Mouse (Mus musculus): ENCODE results near the gene Lmna. TPM values are rescaled to one million over a fixed set of nuclear protein-coding genes. Genes with fewer than 3 reads are reported as not detected.

The Lmna gene
- polyA plus RNA-seq, 1 experiment from 2014 or later = 17.9 TPM

GRCm38 (mm10) chr3:88483621-88484020, 26.1 kb downstream of the Lmna start:
- DNase-seq (ENCODE audit: low spot score, missing footprints) (peak; percentile 97), ATAC-seq (ENCODE audit: low FRiP score) (peak; percentile 22; the same call in 1 of the 2 replicates)
- no peak overlapping the region for H3K27ac ChIP-seq (ENCODE audit: low read depth, low read length)
- no peaks in the 10 kb centered on the region for H3K36me3 ChIP-seq (ENCODE audit: control insufficient read depth, insufficient read depth, low read length)
- H3K27me3 ChIP-seq (ENCODE audit: control insufficient read depth, insufficient read depth, low read length) = peaks cover 42% of the 10 kb centered on the region
- H3K9me3 ChIP-seq (ENCODE audit: control insufficient read depth, low read length) = no peaks in the 10 kb centered on the region
- H3K4me3 ChIP-seq (ENCODE audit: low read depth, low read length) = no peak overlapping the region
- 8% methylated on average over 5 of the region's 5 CpGs for WGBS
- no peak overlapping the region for H3K9ac ChIP-seq (ENCODE audit: low read length)
- H3K4me2 ChIP-seq = no peak overlapping the region
- peaks cover 5% of the 10 kb centered on the region; the same call in 1 of the 2 replicates for H3K4me1 ChIP-seq (ENCODE audit: control insufficient read depth, insufficient read depth, low read length)

DNA sequence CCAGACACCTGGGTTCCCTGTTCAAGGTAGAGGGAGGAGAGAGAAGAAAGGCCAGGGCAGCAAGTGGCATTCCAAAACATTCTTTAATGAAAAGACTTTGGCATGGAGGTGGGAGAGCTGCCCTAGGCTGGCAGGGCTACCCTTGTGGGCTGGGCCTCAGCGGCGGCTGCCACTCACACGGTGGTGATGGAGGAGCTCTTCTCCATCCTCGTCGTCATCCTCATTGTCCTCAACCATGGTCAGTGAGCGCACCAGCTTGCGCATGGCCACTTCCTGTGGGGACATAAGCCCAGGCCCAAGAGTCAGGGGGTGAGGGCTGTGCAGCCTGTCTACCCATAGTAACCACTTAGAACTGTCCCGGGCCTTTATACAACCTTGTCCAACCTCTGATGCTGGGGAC, 26.6 kb downstream of the Lmna start:
- Histone ChIP-seq H3K4me3 (ENCODE audit: low read depth, low read length) (no peak overlapping the region), H3K4me2 (no peak overlapping the region), H3K36me3 (ENCODE audit: control insufficient read depth, insufficient read depth, low read length) (no peaks in the 10 kb centered on the region), H3K27me3 (ENCODE audit: control insufficient read depth, insufficient read depth, low read length) (peaks cover 42% of the 10 kb centered on the region), H3K9me3 (ENCODE audit: control insufficient read depth, low read length) (no peaks in the 10 kb centered on the region), H3K4me1 (ENCODE audit: control insufficient read depth, insufficient read depth, low read length) (peaks cover 5% of the 10 kb centered on the region; the same call in 1 of the 2 replicates), H3K9ac (ENCODE audit: low read length) (no peak overlapping the region), H3K27ac (ENCODE audit: low read depth, low read length) (no peak overlapping the region)
- ATAC-seq (ENCODE audit: low FRiP score) (0 out of 2 replicates have a peak, but pooled peaks have one; percentile 36), DNase-seq (ENCODE audit: low spot score, missing footprints) (no peak)
- WGBS = 73% methylated on average over 8 of the region's 8 CpGs

- H3K4me2 ChIP-seq = no peak overlapping the region
- no peak overlapping the region for H3K9ac ChIP-seq (ENCODE audit: low read length)
- peaks cover 5% of the 10 kb centered on the region; the same call in 1 of the 2 replicates for H3K4me1 ChIP-seq (ENCODE audit: control insufficient read depth, insufficient read depth, low read length)
- no peak overlapping the region for H3K4me3 ChIP-seq (ENCODE audit: low read depth, low read length)
- WGBS = 40% methylated on average over 18 of the region's 18 CpGs
- H3K27me3 ChIP-seq (ENCODE audit: control insufficient read depth, insufficient read depth, low read length) = peaks cover 42% of the 10 kb centered on the region
- no peak overlapping the region for H3K27ac ChIP-seq (ENCODE audit: low read depth, low read length)
- peak; percentile 56 for DNase-seq (ENCODE audit: low spot score, missing footprints)
- no peaks in the 10 kb centered on the region for H3K36me3 ChIP-seq (ENCODE audit: control insufficient read depth, insufficient read depth, low read length)
- no peaks in the 10 kb centered on the region for H3K9me3 ChIP-seq (ENCODE audit: control insufficient read depth, low read length)
- ATAC-seq (ENCODE audit: low FRiP score) = no peak
These were observed 27.4 kb downstream of the Lmna start for GRCm38 (mm10) chr3:88482336-88482735.

- H3K36me3 ChIP-seq (ENCODE audit: control insufficient read depth, insufficient read depth, low read length) = no peaks in the 10 kb centered on the region
- H3K27me3 ChIP-seq (ENCODE audit: control insufficient read depth, insufficient read depth, low read length) = peaks cover 37% of the 10 kb centered on the region
- DNase-seq (ENCODE audit: low spot score, missing footprints) (peak; percentile 51), ATAC-seq (ENCODE audit: low FRiP score) (no peak)
- WGBS = 68% methylated on average over 8 of the region's 8 CpGs
- H3K4me2 ChIP-seq = no peak overlapping the region
- no peak overlapping the region for H3K9ac ChIP-seq (ENCODE audit: low read length)
- no peak overlapping the region for H3K4me3 ChIP-seq (ENCODE audit: low read depth, low read length)
- H3K27ac ChIP-seq (ENCODE audit: low read depth, low read length) = no peak overlapping the region
- peaks cover 5% of the 10 kb centered on the region; the same call in 1 of the 2 replicates for H3K4me1 ChIP-seq (ENCODE audit: control insufficient read depth, insufficient read depth, low read length)
- no peaks in the 10 kb centered on the region for H3K9me3 ChIP-seq (ENCODE audit: control insufficient read depth, low read length)
These were observed 28.2 kb downstream of the Lmna start for GRCm38 (mm10) chr3:88481372-88482040.

DNA sequence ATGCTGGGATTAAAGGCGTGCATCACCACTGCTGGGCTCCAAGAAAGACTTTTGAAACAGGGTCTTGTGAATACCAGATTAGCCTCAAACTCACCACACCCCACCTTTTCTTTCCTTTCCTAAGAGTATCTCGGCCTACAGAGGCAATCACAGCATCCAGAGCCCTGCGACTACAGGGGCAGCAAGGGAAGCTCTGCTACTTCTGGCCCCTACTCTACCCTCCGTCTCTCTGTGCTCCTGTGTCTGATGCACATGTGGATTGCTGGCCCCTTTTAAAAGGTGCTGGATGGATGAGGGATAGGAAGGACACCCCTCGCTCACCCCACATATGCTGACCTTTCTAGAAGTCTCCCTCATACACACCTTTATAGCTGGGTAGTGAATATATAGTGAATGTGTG, 29.1 kb downstream of the Lmna start:
- no peak for ATAC-seq (ENCODE audit: low FRiP score)
- Histone ChIP-seq H3K9ac (ENCODE audit: low read length) (no peak overlapping the region), H3K4me1 (ENCODE audit: control insufficient read depth, insufficient read depth, low read length) (peaks cover 5% of the 10 kb centered on the region; the same call in 1 of the 2 replicates), H3K9me3 (ENCODE audit: control insufficient read depth, low read length) (no peaks in the 10 kb centered on the region), H3K27me3 (ENCODE audit: control insufficient read depth, insufficient read depth, low read length) (peaks cover 29% of the 10 kb centered on the region), H3K4me2 (no peak overlapping the region), H3K27ac (ENCODE audit: low read depth, low read length) (no peak overlapping the region), H3K36me3 (ENCODE audit: control insufficient read depth, insufficient read depth, low read length) (no peaks in the 10 kb centered on the region), H3K4me3 (ENCODE audit: low read depth, low read length) (no peak overlapping the region)
- 84% methylated on average over 5 of the region's 5 CpGs for WGBS
- no peak for DNase-seq (ENCODE audit: low spot score, missing footprints)

GRCm38 (mm10) chr3:88479828-88480227, 29.9 kb downstream of the Lmna start:
- DNase-seq (ENCODE audit: low spot score, missing footprints) (peak; percentile 83), ATAC-seq (ENCODE audit: low FRiP score) (no peak)
- Histone ChIP-seq H3K9me3 (ENCODE audit: control insufficient read depth, low read length) (no peaks in the 10 kb centered on the region), H3K9ac (ENCODE audit: low read length) (no peak overlapping the region), H3K36me3 (ENCODE audit: control insufficient read depth, insufficient read depth, low read length) (no peaks in the 10 kb centered on the region), H3K27ac (ENCODE audit: low read depth, low read length) (no peak overlapping the region), H3K4me1 (ENCODE audit: control insufficient read depth, insufficient read depth, low read length) (peaks cover 5% of the 10 kb centered on the region; the same call in 1 of the 2 replicates), H3K4me2 (no peak overlapping the region), H3K27me3 (ENCODE audit: control insufficient read depth, insufficient read depth, low read length) (peaks cover 21% of the 10 kb centered on the region), H3K4me3 (ENCODE audit: low read depth, low read length) (no peak overlapping the region)
- WGBS = 80% methylated on average over 4 of the region's 4 CpGs

- DNase-seq (ENCODE audit: low spot score, missing footprints) (peak; percentile 19), ATAC-seq (ENCODE audit: low FRiP score) (no peak)
- Histone ChIP-seq H3K36me3 (ENCODE audit: control insufficient read depth, insufficient read depth, low read length) (no peaks in the 10 kb centered on the region), H3K27ac (ENCODE audit: low read depth, low read length) (no peak overlapping the region), H3K4me1 (ENCODE audit: control insufficient read depth, insufficient read depth, low read length) (no peaks in the 10 kb centered on the region), H3K4me2 (no peak overlapping the region), H3K9me3 (ENCODE audit: control insufficient read depth, low read length) (no peaks in the 10 kb centered on the region), H3K9ac (ENCODE audit: low read length) (no peak overlapping the region), H3K4me3 (ENCODE audit: low read depth, low read length) (no peak overlapping the region), H3K27me3 (ENCODE audit: control insufficient read depth, insufficient read depth, low read length) (peaks cover 15% of the 10 kb centered on the region)
- 59% methylated on average over 3 of the region's 3 CpGs for WGBS
These were observed 30.6 kb downstream of the Lmna start for GRCm38 (mm10) chr3:88479163-88479562.

GRCm38 (mm10) chr3:88477735-88478134, 32.0 kb downstream of the Lmna start:
- Histone ChIP-seq H3K36me3 (ENCODE audit: control insufficient read depth, insufficient read depth, low read length) (no peaks in the 10 kb centered on the region), H3K9me3 (ENCODE audit: control insufficient read depth, low read length) (no peaks in the 10 kb centered on the region), H3K9ac (ENCODE audit: low read length) (no peak overlapping the region), H3K4me1 (ENCODE audit: control insufficient read depth, insufficient read depth, low read length) (no peaks in the 10 kb centered on the region), H3K27ac (ENCODE audit: low read depth, low read length) (no peak overlapping the region), H3K27me3 (ENCODE audit: control insufficient read depth, insufficient read depth, low read length) (peaks cover 3% of the 10 kb centered on the region), H3K4me3 (ENCODE audit: low read depth, low read length) (no peak overlapping the region), H3K4me2 (no peak overlapping the region)
- DNase-seq (ENCODE audit: low spot score, missing footprints) = peak; percentile 99
- peak; percentile 79; the same call in 1 of the 2 replicates for ATAC-seq (ENCODE audit: low FRiP score)
- 3% methylated on average over 8 of the region's 8 CpGs for WGBS

GRCm38 (mm10) chr3:88476403-88476802, 33.4 kb downstream of the Lmna start:
- no peaks in the 10 kb centered on the region for H3K9me3 ChIP-seq (ENCODE audit: control insufficient read depth, low read length)
- 74% methylated on average over 6 of the region's 6 CpGs for WGBS
- no peaks in the 10 kb centered on the region for H3K36me3 ChIP-seq (ENCODE audit: control insufficient read depth, insufficient read depth, low read length)
- ATAC-seq (ENCODE audit: low FRiP score) = no peak
- H3K27ac ChIP-seq (ENCODE audit: low read depth, low read length) = no peak overlapping the region
- no peaks in the 10 kb centered on the region for H3K4me1 ChIP-seq (ENCODE audit: control insufficient read depth, insufficient read depth, low read length)
- no peaks in the 10 kb centered on the region for H3K27me3 ChIP-seq (ENCODE audit: control insufficient read depth, insufficient read depth, low read length)
- H3K4me3 ChIP-seq (ENCODE audit: low read depth, low read length) = no peak overlapping the region
- no peak overlapping the region for H3K9ac ChIP-seq (ENCODE audit: low read length)
- DNase-seq (ENCODE audit: low spot score, missing footprints) = peak; percentile 56
- no peak overlapping the region for H3K4me2 ChIP-seq
